ENCODE assay signal across 7 mouse cellular contexts in genomic region chr9:44233021-44233801, GRCm38 (mm10). TPM values are rescaled to one million over a fixed set of nuclear protein-coding genes. Genes with fewer than 3 reads are reported as not detected.
DNase-seq lines count a peak whose midpoint lies in the region; ATAC-seq lines count a peak whose summit lies in the region.

No protein-coding gene starts in this region.

- peak overlapping the region; percentile 94 for H3K9ac ChIP-seq in limb, embryonic 15.5 days
- peak overlapping the region; percentile 87 for H3K9ac ChIP-seq in neural tube, embryonic 11.5 days (ENCODE audit: low read length)

- peak; percentile 51 to 56 for DNase-seq in right cerebral cortex, postnatal 10 days (ENCODE audit: low spot score in 2 of 2)
- DNase-seq in right cerebral cortex, postnatal 25 days: no peak
- peak; percentile 44 for DNase-seq in adipocyte (ENCODE audit: low spot score)
- peak; percentile 56 for DNase-seq in forelimb bud, embryonic 11.5 days (ENCODE audit: low read depth, low spot score)
- no peak for DNase-seq in neural tube, embryonic 11.5 days (ENCODE audit: low spot score)
- DNase-seq in ovary, postnatal 14 days (ENCODE audit: low spot score): no peak

- no peaks in the 10 kb centered on the region for H3K36me3 ChIP-seq in limb, embryonic 15.5 days
- H3K36me3 ChIP-seq in neural tube, embryonic 11.5 days (ENCODE audit: control insufficient read depth, insufficient read depth, low read length): no peaks in the 10 kb centered on the region

- peak overlapping the region; percentile 94 for H3K4me3 ChIP-seq in limb, embryonic 15.5 days
- H3K4me3 ChIP-seq in neural tube, embryonic 11.5 days (ENCODE audit: low read depth, low read length): peak overlapping the region; percentile 91

- peak overlapping the region; percentile 59 for H3K4me2 ChIP-seq in limb, embryonic 15.5 days
- peak overlapping the region; percentile 57 for H3K4me2 ChIP-seq in neural tube, embryonic 11.5 days (ENCODE audit: low read depth)

- no peaks in the 10 kb centered on the region for H3K27me3 ChIP-seq in limb, embryonic 15.5 days
- H3K27me3 ChIP-seq in neural tube, embryonic 11.5 days (ENCODE audit: control insufficient read depth, insufficient read depth, low read length): no peaks in the 10 kb centered on the region

- peaks cover 19% of the 10 kb centered on the region for H3K4me1 ChIP-seq in limb, embryonic 15.5 days
- peaks cover 12% of the 10 kb centered on the region for H3K4me1 ChIP-seq in neural tube, embryonic 11.5 days (ENCODE audit: control insufficient read depth, insufficient read depth, low read length)

- ATAC-seq in limb, embryonic 15.5 days (ENCODE audit: insufficient number of reproducible peaks, low FRiP score, low TSS enrichment, low read depth): peak; percentile 78
- peak; percentile 82 for ATAC-seq in neural tube, embryonic 11.5 days (ENCODE audit: insufficient read depth, low FRiP score, low TSS enrichment)

- no peaks in the 10 kb centered on the region for H3K9me3 ChIP-seq in limb, embryonic 15.5 days
- no peaks in the 10 kb centered on the region for H3K9me3 ChIP-seq in neural tube, embryonic 11.5 days (ENCODE audit: control insufficient read depth, low read length)

- H3K27ac ChIP-seq in limb, embryonic 15.5 days: peak overlapping the region; percentile 96
- peak overlapping the region; percentile 89 for H3K27ac ChIP-seq in neural tube, embryonic 11.5 days (ENCODE audit: low read depth, low read length)

- under 1% methylated on average over 40 of the region's 40 CpGs for WGBS in limb, embryonic 15.5 days
- under 1% methylated on average over 35 of the region's 40 CpGs for WGBS in neural tube, embryonic 11.5 days

RNA-seq across cellular contexts. Expression of gene Cbl, which starts 0.6 kb away (rescaled TPM):
- polyA plus RNA-seq in limb, embryonic 15.5 days (2015; fragmentation: Nextera tagmentation; extraction: Ambion mirVana): 14.5 and 15.6 TPM in 2 replicates
- 19.1 and 22.2 TPM in 2 replicates for polyA plus RNA-seq in neural tube, embryonic 11.5 days (2014; fragmentation: Nextera tagmentation; extraction: Ambion mirVana)

RNA-seq across cellular contexts. Expression of gene Ccdc153, which starts 7.3 kb away (rescaled TPM):
- polyA plus RNA-seq in limb, embryonic 15.5 days (2015; fragmentation: Nextera tagmentation; extraction: Ambion mirVana): not detected in 2 replicates
- not detected in 2 replicates for polyA plus RNA-seq in neural tube, embryonic 11.5 days (2014; fragmentation: Nextera tagmentation; extraction: Ambion mirVana)

RNA-seq across cellular contexts. Expression of gene Pdzd3, which starts 18.1 kb away (rescaled TPM):
- 0.26 TPM in 1 of 2 replicates, not detected in the other for polyA plus RNA-seq in limb, embryonic 15.5 days (2015; fragmentation: Nextera tagmentation; extraction: Ambion mirVana)
- polyA plus RNA-seq in neural tube, embryonic 11.5 days (2014; fragmentation: Nextera tagmentation; extraction: Ambion mirVana): 0.11 TPM in 1 of 2 replicates, not detected in the other

RNA-seq across cellular contexts. Expression of gene Nlrx1, which starts 35.2 kb away (rescaled TPM):
- 12.5 and 12.7 TPM in 2 replicates for polyA plus RNA-seq in limb, embryonic 15.5 days (2015; fragmentation: Nextera tagmentation; extraction: Ambion mirVana)
- 2.4 and 3.2 TPM in 2 replicates for polyA plus RNA-seq in neural tube, embryonic 11.5 days (2014; fragmentation: Nextera tagmentation; extraction: Ambion mirVana)

RNA-seq across cellular contexts. Expression of gene Abcg4, which starts 55.2 kb away (rescaled TPM):
- polyA plus RNA-seq in limb, embryonic 15.5 days (2015; fragmentation: Nextera tagmentation; extraction: Ambion mirVana): 6.2 and 6.4 TPM in 2 replicates
- polyA plus RNA-seq in neural tube, embryonic 11.5 days (2014; fragmentation: Nextera tagmentation; extraction: Ambion mirVana): 4.5 and 5.0 TPM in 2 replicates

Comparison
In these comparisons a context has a peak if more than half of its experiments do, and no peak if none do; other contexts are left out.
1. DNase-seq: peak in right cerebral cortex, postnatal 10 days (2 of 2), adipocyte (single experiment) and forelimb bud, embryonic 11.5 days (single experiment); none in right cerebral cortex, postnatal 25 days (single experiment), neural tube, embryonic 11.5 days (single experiment) and ovary, postnatal 14 days (single experiment).